Mouse (Mus musculus) forebrain, postnatal 0 days (tissue): ENCODE data around the gene Tmc8. TPM values are rescaled to one million over a fixed set of nuclear protein-coding genes. Genes with fewer than 3 reads are reported as not detected.
A peak's percentile ranks its signal among the peaks of the same experiment; 100 is the strongest.

ENCODE experiments used
- ATAC-seq: fragments of 200-750 bp; cut with Nextera tagmentation; 2 replicates; pipeline ENCODE4 v1.8.0; 2017; ENCODE audit warnings: mild to moderate bottlenecking, moderate library complexity
- DNase-seq: peaks from one replicate; pipeline ENCODE4 v3.0.0-alpha.2; 2015
- H3K27ac ChIP-seq: fragments of 300-500 bp; sonication (generic); 2 replicates; pipeline ENCODE4 v1.5.1; 2014; ENCODE audit warnings: low read depth, mild to moderate bottlenecking, antibody characterized with exemption, low read length, moderate library complexity, mixed read lengths
- H3K27me3 ChIP-seq: fragments of 300-500 bp; sonication (generic); 2 replicates; pipeline ENCODE4 v1.6.1; 2014; ENCODE audit warnings: mild to moderate bottlenecking, low read length, mixed read lengths; ENCODE audit not compliant: insufficient read depth
- H3K36me3 ChIP-seq: fragments of 300-500 bp; sonication (generic); 2 replicates; pipeline ENCODE4 v1.6.1; 2014; ENCODE audit warnings: mild to moderate bottlenecking, moderate library complexity; ENCODE audit not compliant: insufficient read depth
- H3K4me1 ChIP-seq: fragments of 300-500 bp; sonication (generic); 2 replicates; pipeline ENCODE4 v1.6.1; 2014; ENCODE audit warnings: antibody characterized with exemption; ENCODE audit not compliant: insufficient read depth
- H3K4me2 ChIP-seq: fragments of 300-500 bp; sonication (generic); 2 replicates; pipeline ENCODE4 v1.6.1; 2014; ENCODE audit warnings: low read depth, mild to moderate bottlenecking, moderate library complexity
- H3K4me3 ChIP-seq: fragments of 300-500 bp; sonication (generic); 2 replicates; pipeline ENCODE4 v1.5.1; 2014; ENCODE audit warnings: low read depth, low read length, mixed read lengths
- H3K9ac ChIP-seq: fragments of 300-500 bp; sonication (generic); 2 replicates; pipeline ENCODE4 v1.6.1; 2014; ENCODE audit warnings: mild to moderate bottlenecking
- H3K9me3 ChIP-seq: fragments of 300-500 bp; sonication (generic); 2 replicates; pipeline ENCODE4 v1.6.1; 2016; ENCODE audit warnings: low read length
- CTCF ChIP-seq: sonication (generic); IDR thresholded peaks from 2 replicates; pipeline ENCODE4 v1.5.1; 2016; ENCODE audit warnings: antibody characterized with exemption, control low read depth, low read depth
- WGBS: fragments of 180-500 bp; shearing (Covaris S2); extraction: QIAGEN DNeasy Blood & Tissue Kit; methylation state at CpG from one replicate; pipeline ENCODE4 v1.1.7; 2014; 5-methylcytosine and 5-hydroxymethylcytosine counted together
- polyA plus RNA-seq: library from polyadenylated mRNA; unstranded; fragments of >200 nt; fragmentation: Nextera tagmentation; extraction: Ambion mirVana; gene quantifications from 2 replicates; pipeline ENCODE4 v1.2.1, GENCODE M21; 2015
- total RNA-seq: library from RNA; depleted of rRNA; stranded (reverse); fragments of >200 nt; gene quantifications from 2 replicates; pipeline ENCODE4 v1.2.3, GENCODE M21; 2014

Gene Tmc8
- total and polyA plus RNA-seq, 2 experiments from 2014 or later = 0.59 to 2.1 TPM

DNA sequence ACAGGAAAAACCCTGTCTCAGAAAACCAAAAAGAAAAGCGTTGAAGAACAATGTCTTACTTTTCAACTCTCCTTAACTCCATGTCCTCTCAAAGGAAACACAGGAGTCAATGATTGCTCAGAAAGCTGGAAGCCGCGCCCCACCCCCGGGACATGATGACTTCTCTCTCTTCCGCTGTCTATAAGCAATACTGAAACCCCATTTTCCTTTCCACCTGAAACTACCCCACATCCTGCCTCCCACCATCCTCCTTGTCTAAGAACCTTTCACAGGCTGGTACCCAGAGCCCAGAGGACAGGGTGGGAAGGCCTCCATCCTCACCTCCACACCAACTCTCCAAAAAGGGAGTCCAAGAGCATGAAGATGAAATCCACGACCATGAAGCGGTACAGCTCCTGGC lies 9.5 kb upstream of the Tmc8 start:
- ATAC-seq = no peak
- no peak overlapping the region for H3K4me2 ChIP-seq
- H3K27ac ChIP-seq = no peak overlapping the region
- H3K9ac ChIP-seq = no peak overlapping the region
- WGBS = 94% methylated on average over 7 of the region's 7 CpGs
- H3K4me3 ChIP-seq = no peak overlapping the region
- TF ChIP-seq CTCF = no peak
- DNase-seq = no peak
- H3K9me3 ChIP-seq = no peaks in the 10 kb centered on the region
- no peaks in the 10 kb centered on the region for H3K4me1 ChIP-seq
- H3K36me3 ChIP-seq = no peaks in the 10 kb centered on the region; the same call in 1 of the 2 replicates
- no peaks in the 10 kb centered on the region for H3K27me3 ChIP-seq

- Histone ChIP-seq H3K4me3 (no peak overlapping the region), H3K27ac (no peak overlapping the region), H3K9ac (no peak overlapping the region), H3K4me2 (no peak overlapping the region), H3K9me3 (no peaks in the 10 kb centered on the region), H3K4me1 (peaks cover under 1% of the 10 kb centered on the region; the same call in 1 of the 2 replicates), H3K36me3 (no peaks in the 10 kb centered on the region), H3K27me3 (0 out of 2 replicates have a peak, but pooled peaks cover 3% of the 10 kb centered on the region)
- TF ChIP-seq CTCF = no peak
- no peak for ATAC-seq
- DNase-seq = no peak
- 87% methylated on average over 10 of the region's 10 CpGs for WGBS
Measured at GRCm38 (mm10) chr11:117774925-117775324, 7.0 kb upstream of the Tmc8 start.

DNA sequence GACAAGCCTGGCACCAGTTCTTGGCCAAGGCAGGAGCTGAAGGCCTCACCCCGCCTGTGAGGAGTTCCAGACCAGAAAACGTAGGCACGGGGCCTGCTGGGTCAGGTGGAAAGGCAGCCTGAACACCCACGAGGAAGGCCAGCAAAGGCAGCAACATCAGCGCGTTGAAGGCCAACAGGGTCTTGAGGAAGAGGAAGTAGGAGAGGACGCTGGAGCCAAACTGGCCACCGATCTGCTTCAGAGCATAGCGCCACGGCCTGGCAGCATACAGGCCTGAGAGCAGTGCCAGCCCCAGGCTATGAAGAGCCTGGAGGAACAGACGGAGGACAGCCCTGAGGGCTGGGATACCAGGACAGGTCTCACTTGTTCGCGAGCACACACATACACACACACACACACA lies 6.3 kb upstream of the Tmc8 start:
- H3K27me3 ChIP-seq = peaks cover 9% of the 10 kb centered on the region; the same call in 1 of the 2 replicates
- no peak overlapping the region for H3K9ac ChIP-seq
- H3K4me1 ChIP-seq = peaks cover 7% of the 10 kb centered on the region; the same call in 1 of the 2 replicates
- H3K4me3 ChIP-seq = no peak overlapping the region
- no peak overlapping the region for H3K4me2 ChIP-seq
- no peaks in the 10 kb centered on the region for H3K36me3 ChIP-seq
- no peaks in the 10 kb centered on the region for H3K9me3 ChIP-seq
- TF ChIP-seq CTCF = no peak
- DNase-seq (no peak), ATAC-seq (no peak)
- no peak overlapping the region for H3K27ac ChIP-seq
- 88% methylated on average over 13 of the region's 13 CpGs for WGBS

GRCm38 (mm10) chr11:117776085-117776792 lies 5.6 kb upstream of the Tmc8 start:
- H3K9ac ChIP-seq = no peak overlapping the region
- H3K4me3 ChIP-seq = no peak overlapping the region
- H3K9me3 ChIP-seq = no peaks in the 10 kb centered on the region
- H3K27ac ChIP-seq = no peak overlapping the region
- no peak for TF ChIP-seq CTCF
- no peak overlapping the region for H3K4me2 ChIP-seq
- H3K27me3 ChIP-seq = peaks cover 13% of the 10 kb centered on the region; the same call in 1 of the 2 replicates
- ATAC-seq = no peak
- peaks cover 7% of the 10 kb centered on the region; the same call in 1 of the 2 replicates for H3K4me1 ChIP-seq
- no peaks in the 10 kb centered on the region for H3K36me3 ChIP-seq
- DNase-seq = no peak
- 90% methylated on average over 14 of the region's 14 CpGs for WGBS

- Histone ChIP-seq H3K9me3 (no peaks in the 10 kb centered on the region), H3K4me2 (no peak overlapping the region), H3K4me1 (peaks cover 7% of the 10 kb centered on the region; the same call in 1 of the 2 replicates), H3K27ac (no peak overlapping the region), H3K4me3 (no peak overlapping the region), H3K9ac (no peak overlapping the region), H3K27me3 (peaks cover 13% of the 10 kb centered on the region; the same call in 1 of the 2 replicates), H3K36me3 (no peaks in the 10 kb centered on the region)
- DNase-seq = no peak
- no peak for TF ChIP-seq CTCF
- WGBS = 87% methylated on average over 5 of the region's 5 CpGs
- no peak for ATAC-seq
Measured at GRCm38 (mm10) chr11:117777111-117777510, 4.8 kb upstream of the Tmc8 start.

DNA sequence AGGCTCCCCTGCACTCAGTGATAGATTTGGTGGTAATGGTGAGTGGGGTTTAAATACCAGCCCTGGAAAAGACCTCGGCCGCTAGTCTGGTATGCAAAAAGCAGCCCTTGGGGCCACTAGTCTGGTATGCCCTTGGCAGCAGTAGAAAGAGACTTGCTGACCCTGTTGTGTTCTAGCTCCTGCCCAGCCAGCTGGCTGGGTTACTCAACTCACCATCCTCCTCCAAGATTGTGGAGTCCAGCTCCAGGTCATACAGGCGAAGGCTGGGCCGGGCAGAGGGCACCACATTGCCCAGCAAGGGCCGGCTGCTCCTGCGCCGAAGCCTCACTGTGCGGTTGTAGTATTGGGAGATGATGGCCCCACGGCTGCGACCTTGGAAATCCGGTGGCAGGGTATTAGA lies 3.8 kb upstream of the Tmc8 start:
- Histone ChIP-seq H3K27me3 (peaks cover 13% of the 10 kb centered on the region; the same call in 1 of the 2 replicates), H3K27ac (no peak overlapping the region), H3K36me3 (no peaks in the 10 kb centered on the region), H3K9ac (no peak overlapping the region), H3K4me2 (no peak overlapping the region), H3K4me1 (peaks cover 7% of the 10 kb centered on the region; the same call in 1 of the 2 replicates), H3K9me3 (no peaks in the 10 kb centered on the region), H3K4me3 (no peak overlapping the region)
- 93% methylated on average over 11 of the region's 11 CpGs for WGBS
- ATAC-seq (no peak), DNase-seq (no peak)
- TF ChIP-seq CTCF = no peak

DNA sequence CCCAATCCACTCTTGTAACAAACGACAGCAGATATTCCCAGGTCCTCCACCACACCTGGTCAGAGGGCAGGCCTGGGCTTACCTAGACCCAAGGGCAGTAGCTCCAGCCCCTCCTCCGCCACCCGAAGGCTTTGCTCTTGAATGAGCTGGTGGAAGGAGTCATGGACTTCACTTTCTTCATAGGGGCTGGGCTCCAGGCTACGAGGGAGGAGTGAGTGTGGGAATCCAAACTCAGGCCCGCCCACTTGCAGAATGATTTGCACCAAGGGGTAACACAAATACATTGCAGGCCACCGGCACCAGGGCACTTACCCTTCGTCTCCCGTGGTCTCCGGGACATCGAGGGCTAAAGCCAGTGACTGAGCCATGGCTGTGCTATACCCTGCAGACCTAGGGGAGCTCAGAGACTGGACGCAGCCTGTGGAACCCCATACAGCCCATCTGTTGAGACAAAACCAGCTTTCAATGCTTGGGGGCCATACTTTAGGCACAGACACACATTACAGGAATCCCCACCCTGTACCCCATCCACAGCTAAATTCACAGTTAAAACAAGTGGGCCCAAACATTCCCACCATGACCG lies 2.9 kb upstream of the Tmc8 start:
- no peak for DNase-seq
- Histone ChIP-seq H3K4me2 (peak overlapping the region; percentile 41; the same call in 1 of the 2 replicates), H3K36me3 (no peaks in the 10 kb centered on the region), H3K27me3 (peaks cover 17% of the 10 kb centered on the region; the same call in 1 of the 2 replicates), H3K4me1 (peaks cover 7% of the 10 kb centered on the region; the same call in 1 of the 2 replicates), H3K9ac (no peak overlapping the region), H3K4me3 (no peak overlapping the region), H3K27ac (peak overlapping the region; percentile 59; the same call in 1 of the 2 replicates), H3K9me3 (no peaks in the 10 kb centered on the region)
- TF ChIP-seq CTCF = no peak
- ATAC-seq = no peak
- WGBS = 77% methylated on average over 12 of the region's 12 CpGs
